Mouse (Mus musculus) myocyte (in vitro differentiated cells): ENCODE results near the gene Mrpl4. TPM values are rescaled to one million over a fixed set of nuclear protein-coding genes. Genes with fewer than 3 reads are reported as not detected.

Experiments used
- H3K27me3 ChIP-seq: one replicate; pipeline ENCODE4 v1.6.1; 2011; ENCODE audit not compliant: control insufficient read depth, insufficient read depth, insufficient read length
- H3K36me3 ChIP-seq: one replicate; pipeline ENCODE4 v1.6.1; 2011; ENCODE audit not compliant: control insufficient read depth, insufficient read depth
- H3K4me2 ChIP-seq: one replicate; pipeline ENCODE4 v1.6.1; 2011; ENCODE audit warnings: low read depth, control low read depth
- H3K4me3 ChIP-seq: one replicate; pipeline ENCODE4 v1.5.1; 2011; ENCODE audit warnings: mild to moderate bottlenecking, control low read depth, moderate library complexity
- H3K79me2 ChIP-seq: one replicate; pipeline ENCODE4 v1.6.1; 2011; ENCODE audit not compliant: control insufficient read depth, insufficient read depth
- H3ac ChIP-seq: one replicate; pipeline ENCODE4 v1.6.1; 2011; ENCODE audit not compliant: control insufficient read depth, insufficient read length
- CEBPB ChIP-seq: IDR thresholded peaks from 2 replicates; pipeline ENCODE4 v1.6.1; 2011; ENCODE audit warnings: mild to moderate bottlenecking, moderate library complexity; ENCODE audit not compliant: poor library complexity, insufficient read depth, severe bottlenecking
- E2F4 ChIP-seq: IDR thresholded peaks from one replicate; pipeline ENCODE4 v1.6.1; 2011; ENCODE audit warnings: mild to moderate bottlenecking, control low read depth, moderate library complexity; ENCODE audit not compliant: insufficient read depth
- MAX ChIP-seq: IDR thresholded peaks from one replicate; pipeline ENCODE4 v1.6.1; 2011; ENCODE audit warnings: low read depth, mild to moderate bottlenecking, control low read depth
- MYOD1 ChIP-seq, 3 experiments: IDR thresholded peaks; one replicate each; pipeline ENCODE4 v1.6.1; 2011; ENCODE audit warnings: control low read depth in 2 of 3, low read depth in 2 of 3, mild to moderate bottlenecking in 2 of 3, moderate library complexity in 1 of 3; ENCODE audit not compliant: insufficient read length in 2 of 3, control insufficient read depth in 1 of 3
- MYOG ChIP-seq, 3 experiments: IDR thresholded peaks; one replicate each; pipeline ENCODE4 v1.6.1; 2011; ENCODE audit warnings: control low read depth in 2 of 3, low read depth in 2 of 3, mild to moderate bottlenecking in 2 of 3; ENCODE audit not compliant: insufficient read length in 2 of 3, control insufficient read depth in 1 of 3, insufficient read depth in 1 of 3
- POLR2A ChIP-seq: IDR thresholded peaks from one replicate; pipeline ENCODE4 v1.6.1; 2011; ENCODE audit warnings: low read depth, mild to moderate bottlenecking, control low read depth, moderate library complexity; ENCODE audit not compliant: insufficient read length
- POLR2AphosphoS2 ChIP-seq: IDR thresholded peaks from one replicate; pipeline ENCODE4 v1.6.1; 2011; ENCODE audit warnings: low read depth, control low read depth; ENCODE audit not compliant: insufficient read length
- REST ChIP-seq: IDR thresholded peaks from one replicate; pipeline ENCODE4 v1.6.1; 2011; ENCODE audit warnings: mild to moderate bottlenecking, control low read depth, moderate library complexity; ENCODE audit not compliant: insufficient read depth, insufficient read length
- SRF ChIP-seq: IDR thresholded peaks from one replicate; pipeline ENCODE4 v1.6.1; 2011; ENCODE audit warnings: low read depth; ENCODE audit not compliant: control insufficient read depth, insufficient read length
- TCF12 ChIP-seq: IDR thresholded peaks from one replicate; pipeline ENCODE4 v1.6.1; 2011; ENCODE audit warnings: mild to moderate bottlenecking, control low read depth; ENCODE audit not compliant: poor library complexity, insufficient read depth, severe bottlenecking
- TCF3 ChIP-seq: IDR thresholded peaks from one replicate; pipeline ENCODE4 v1.6.1; 2011; ENCODE audit warnings: low read depth, control low read depth; ENCODE audit not compliant: insufficient read length
- USF1 ChIP-seq: IDR thresholded peaks from one replicate; pipeline ENCODE4 v1.6.1; 2011; ENCODE audit warnings: low read depth, mild to moderate bottlenecking, control low read depth, moderate library complexity
- polyA plus RNA-seq: library from polyadenylated mRNA; unstranded; fragments of >200 nt; fragmentation: generic; extraction: Trizol; gene quantifications from one replicate; pipeline ENCODE4 v1.2.1, GENCODE M21; 2012; ENCODE audit warnings: missing spikeins

The Mrpl4 gene
- polyA plus RNA-seq, 1 experiment, result 110 TPM

DNA sequence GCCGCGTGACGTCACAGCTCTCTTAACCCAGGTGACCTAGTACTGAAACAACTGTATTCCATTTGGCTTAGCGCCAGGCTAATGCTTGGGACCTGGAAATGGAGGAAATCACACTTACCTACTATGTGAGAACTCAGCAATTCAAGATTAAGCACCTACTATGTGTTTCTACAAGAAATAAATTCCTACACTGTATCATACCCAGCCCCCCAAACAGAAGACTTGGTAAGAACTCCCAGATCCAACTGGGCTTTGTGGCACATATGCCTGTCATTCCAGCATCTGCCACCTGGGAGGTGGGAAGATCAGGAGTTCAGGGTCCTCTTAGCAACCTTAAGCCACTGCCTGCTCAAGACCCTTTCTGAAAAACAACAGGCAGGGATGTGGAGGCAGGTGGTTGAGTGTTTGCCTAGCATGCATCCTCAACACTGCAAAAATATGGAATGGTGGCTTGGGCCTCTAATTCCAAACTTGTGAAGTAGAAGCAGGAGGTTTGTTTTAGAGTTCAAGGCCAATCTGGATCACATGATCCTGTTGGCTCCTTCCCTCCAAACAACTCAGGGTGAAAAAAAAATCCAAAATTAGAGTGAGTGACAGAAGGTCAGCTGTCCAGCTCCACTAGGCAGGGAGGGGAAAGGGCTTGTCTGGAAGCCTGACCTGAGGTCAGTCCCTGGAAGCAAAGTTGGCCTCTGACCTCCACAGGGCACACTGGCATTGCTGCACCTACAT lies 25.4 kb upstream of the Mrpl4 start:
- peaks cover 26% of the 10 kb centered on the region for H3K79me2 ChIP-seq
- H3K4me2 ChIP-seq, result peak overlapping the region; percentile 95
- no peaks in the 10 kb centered on the region for H3K27me3 ChIP-seq
- peak overlapping the region; percentile 63 for H3K4me3 ChIP-seq
- TF ChIP-seq REST (no peak), POLR2AphosphoS2 (no peak), CEBPB (no peak), TCF3 (no peak), E2F4 (no peak), SRF (no peak), POLR2A (no peak), TCF12 (no peak), USF1 (no peak), MYOD1 (IDR thresholded peaks at IDR 0.05; ENCODE audit: control insufficient read depth in 1 of 3, insufficient read length in 2 of 3, low read depth in 2 of 3) (no peak), MAX (no peak)
- H3K36me3 ChIP-seq, result no peaks in the 10 kb centered on the region
- H3ac ChIP-seq, result peak overlapping the region; percentile 24

DNA sequence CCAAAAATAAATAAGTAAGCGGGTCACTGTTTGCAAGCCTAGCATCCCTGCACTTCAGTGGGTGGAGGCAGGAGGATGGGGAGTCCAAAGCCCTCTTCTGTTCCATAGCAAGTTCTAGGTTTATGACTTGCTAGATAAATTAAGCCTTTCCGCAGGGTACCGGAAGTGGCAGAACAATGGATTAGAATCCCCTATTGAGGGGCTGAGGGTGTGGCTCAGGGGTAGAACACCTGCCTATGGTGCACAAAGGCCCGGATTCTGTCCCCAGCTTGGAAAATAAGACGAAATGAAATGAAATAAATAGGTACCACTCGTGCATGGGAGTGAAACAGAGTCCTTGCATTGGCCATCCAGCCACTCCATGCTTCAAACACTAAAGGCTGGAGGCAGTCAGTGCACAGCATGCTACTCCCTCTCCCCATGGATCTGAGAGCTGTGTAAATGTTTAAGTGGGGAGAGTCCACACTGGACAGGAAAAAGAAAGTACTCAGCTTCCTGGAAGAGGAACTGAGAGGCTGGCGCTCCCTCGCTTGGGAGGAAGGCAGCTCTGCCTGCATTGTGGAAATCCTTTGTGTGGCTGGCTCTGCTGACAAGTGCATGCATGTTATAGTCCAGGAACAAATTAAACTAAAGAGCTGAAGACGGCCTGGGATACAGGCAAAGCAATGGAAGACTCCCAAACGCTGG lies 24.0 kb upstream of the Mrpl4 start:
- Histone ChIP-seq H3K4me3 (no peak overlapping the region), H3ac (no peak overlapping the region), H3K79me2 (peaks cover 18% of the 10 kb centered on the region), H3K4me2 (no peak overlapping the region), H3K27me3 (no peaks in the 10 kb centered on the region), H3K36me3 (no peaks in the 10 kb centered on the region)
- no peak for TF ChIP-seq CEBPB
- no peak for TF ChIP-seq USF1
- TF ChIP-seq E2F4, result no peak
- no peak for TF ChIP-seq POLR2A
- no peak for TF ChIP-seq POLR2AphosphoS2

DNA sequence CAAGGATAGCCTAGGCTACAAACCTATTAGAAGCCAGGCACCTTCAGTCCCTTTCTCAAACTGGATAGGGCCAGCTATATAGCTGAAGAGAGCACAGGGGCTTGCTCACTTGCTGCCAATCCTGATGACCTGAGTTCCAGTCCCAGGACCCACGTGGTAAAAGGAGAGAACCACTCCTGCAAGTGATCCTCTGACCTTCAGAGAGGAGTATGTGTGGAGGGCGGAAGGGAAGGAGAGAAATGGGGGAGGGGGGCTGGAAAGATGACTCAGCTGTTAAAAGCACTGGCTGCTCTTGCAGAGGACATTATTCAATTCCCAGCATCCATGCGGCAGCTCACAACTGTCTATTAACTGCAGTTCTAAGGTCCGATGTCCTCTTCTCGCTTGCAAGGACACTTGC lies 23.4 kb upstream of the Mrpl4 start:
- Histone ChIP-seq H3K36me3 (no peaks in the 10 kb centered on the region), H3K4me3 (no peak overlapping the region), H3K4me2 (no peak overlapping the region), H3ac (no peak overlapping the region), H3K79me2 (peaks cover 14% of the 10 kb centered on the region), H3K27me3 (no peaks in the 10 kb centered on the region)
- TF ChIP-seq SRF (no peak), MYOD1 (IDR thresholded peaks at IDR 0.05; ENCODE audit: control insufficient read depth in 1 of 3, insufficient read length in 2 of 3, low read depth in 2 of 3) (no peak)

DNA sequence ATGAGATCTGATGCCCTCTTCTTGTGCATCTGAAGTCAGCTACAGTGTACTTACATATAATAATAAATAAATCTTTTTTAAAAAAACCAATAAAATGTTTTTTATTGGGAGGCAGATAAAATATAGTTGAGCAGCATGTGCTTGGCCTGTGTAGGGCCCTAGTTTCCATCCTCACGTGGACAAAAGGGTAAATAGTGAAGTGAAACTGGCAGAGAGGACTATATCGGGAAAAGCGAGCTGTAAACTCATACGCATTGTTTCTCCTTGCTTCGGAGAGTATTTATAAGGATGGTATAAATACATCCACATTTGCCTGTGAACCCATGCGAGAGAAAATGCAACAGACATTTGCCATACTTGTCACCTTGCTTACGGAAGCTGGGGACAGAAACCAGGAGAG lies 22.8 kb upstream of the Mrpl4 start:
- TF ChIP-seq POLR2A, result no peak
- TF ChIP-seq MYOG (IDR thresholded peaks at IDR 0.05; ENCODE audit: control insufficient read depth in 1 of 3, insufficient read depth in 1 of 3, insufficient read length in 2 of 3, low read depth in 2 of 3), result no peak
- no peak for TF ChIP-seq SRF
- TF ChIP-seq CEBPB, result no peak
- no peak for TF ChIP-seq E2F4
- TF ChIP-seq TCF12, result no peak
- no peak for TF ChIP-seq TCF3
- TF ChIP-seq REST, result no peak
- no peak for TF ChIP-seq MYOD1 (IDR thresholded peaks at IDR 0.05; ENCODE audit: control insufficient read depth in 1 of 3, insufficient read length in 2 of 3, low read depth in 2 of 3)
- no peak for TF ChIP-seq MAX
- no peak for TF ChIP-seq USF1
- TF ChIP-seq POLR2AphosphoS2, result no peak
- Histone ChIP-seq H3K4me2 (no peak overlapping the region), H3K36me3 (no peaks in the 10 kb centered on the region), H3K27me3 (no peaks in the 10 kb centered on the region), H3K79me2 (peaks cover 8% of the 10 kb centered on the region), H3K4me3 (no peak overlapping the region), H3ac (no peak overlapping the region)

DNA sequence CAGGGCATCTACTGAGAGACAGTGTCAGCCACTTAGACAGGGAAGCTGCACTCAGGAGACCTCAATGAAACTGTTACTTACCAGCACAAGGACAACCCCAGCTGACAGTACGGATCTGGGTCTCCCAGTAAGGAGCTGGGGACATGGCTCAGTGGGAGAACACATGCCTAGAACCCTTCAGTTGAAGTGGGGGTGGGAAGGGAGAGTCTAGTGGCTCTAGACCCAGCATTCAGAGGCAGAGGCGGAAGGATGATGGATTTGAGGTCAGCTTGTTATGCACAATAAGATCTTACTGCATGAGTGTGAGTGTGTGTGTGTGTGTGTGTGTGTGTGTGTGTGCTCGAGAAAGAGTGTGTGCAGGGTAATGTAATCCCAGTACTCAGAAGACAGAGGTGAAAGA lies 20.4 kb upstream of the Mrpl4 start:
- H3K36me3 ChIP-seq, result no peaks in the 10 kb centered on the region
- TF ChIP-seq MYOD1 (IDR thresholded peaks at IDR 0.05; ENCODE audit: control insufficient read depth in 1 of 3, insufficient read length in 2 of 3, low read depth in 2 of 3) (no peak), MYOG (IDR thresholded peaks at IDR 0.05; ENCODE audit: control insufficient read depth in 1 of 3, insufficient read depth in 1 of 3, insufficient read length in 2 of 3, low read depth in 2 of 3) (no peak), TCF12 (no peak), POLR2AphosphoS2 (no peak), SRF (no peak), POLR2A (no peak), MAX (no peak), REST (no peak), USF1 (no peak), TCF3 (no peak), E2F4 (no peak), CEBPB (no peak)
- no peak overlapping the region for H3K4me2 ChIP-seq
- no peaks in the 10 kb centered on the region for H3K27me3 ChIP-seq
- H3ac ChIP-seq, result no peak overlapping the region
- H3K79me2 ChIP-seq, result no peaks in the 10 kb centered on the region
- no peak overlapping the region for H3K4me3 ChIP-seq
